9 mouse cellular contexts compared by ENCODE assay signal in the genomic region with DNA sequence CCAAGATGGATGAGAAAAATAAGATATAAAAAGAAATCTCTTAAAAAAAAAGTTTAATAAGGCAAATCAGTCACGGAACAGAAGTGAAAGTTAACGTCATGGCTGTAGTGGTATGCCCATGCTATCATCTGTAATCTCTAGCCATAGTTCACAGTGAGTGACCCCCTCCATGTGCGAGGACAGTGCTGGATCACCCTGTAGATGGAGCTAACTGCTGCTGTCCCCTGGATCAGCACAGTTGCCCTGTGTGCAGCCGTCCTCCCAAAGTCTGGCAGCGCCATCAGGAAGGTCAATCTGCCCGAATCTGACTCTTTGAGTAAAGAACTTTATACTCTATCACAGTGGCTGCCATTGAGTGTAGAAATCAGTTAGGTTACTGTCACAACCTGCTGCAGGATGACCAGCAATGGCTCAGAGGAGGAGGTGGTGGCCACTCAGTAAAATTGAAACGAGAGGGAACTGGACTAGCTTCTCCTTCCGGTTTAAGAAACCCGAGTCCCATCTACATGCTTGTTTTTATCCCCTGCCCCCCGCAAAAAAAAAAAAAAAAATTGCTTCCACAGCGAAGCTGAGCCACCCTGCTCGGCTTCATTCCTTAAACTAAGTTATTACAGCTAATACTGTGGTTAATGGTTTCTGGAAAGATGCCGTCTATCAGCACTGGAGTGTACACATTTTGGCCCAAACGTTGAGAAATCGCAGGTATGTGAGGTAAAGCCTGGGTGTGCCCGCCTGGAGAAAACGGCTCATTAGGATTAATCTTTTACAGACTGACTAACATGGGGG.
A peak's percentile ranks its signal among the peaks of the same experiment; 100 is the strongest.
DNase-seq lines count a peak whose midpoint lies in the region; ATAC-seq and TF ChIP-seq lines count a peak whose summit lies in the region.
"Had no signal": no experiment of that assay in that cellular context is flagged by ENCODE, and none has a peak within 500 bp of the region (broad histone marks: within the 10 kb centered on the region; RNA-seq: fewer than 3 reads in every experiment).

No protein-coding gene starts in this region.

- H3K4me1 ChIP-seq in intestine, postnatal 0 days (replicated peaks; ENCODE audit: control insufficient read depth, insufficient read depth, low read length): no peaks in the 10 kb centered on the region
- peaks cover 2% of the 10 kb centered on the region; the same call in 1 of the 2 replicates for H3K4me1 ChIP-seq in liver, adult 2 months (ENCODE audit: control insufficient read depth, insufficient read depth, low read length)
- 0 out of 2 replicates have a peak, but pooled peaks cover 3% of the 10 kb centered on the region for H3K4me1 ChIP-seq in stomach, embryonic 15.5 days
- H3K4me1 ChIP-seq: neural tube, embryonic 12.5 days had no signal

- 0 out of 2 replicates have a peak overlapping the region, but pooled peaks have one; percentile 0 for H3K27ac ChIP-seq in left cerebral cortex, adult 2 months
- H3K27ac ChIP-seq in intestine, postnatal 0 days (ENCODE audit: low read depth, low read length): no peak overlapping the region
- no peak overlapping the region for H3K27ac ChIP-seq in liver, adult 2 months (replicated peaks; ENCODE audit: insufficient read depth, low read depth, low read length)
- H3K27ac ChIP-seq in stomach, embryonic 15.5 days: peak overlapping the region; percentile 59; the same call in 1 of the 2 replicates
- H3K27ac ChIP-seq: neural tube, embryonic 12.5 days had no signal

- DNase-seq in left cerebral cortex, adult 2 months (ENCODE audit: extremely low spot score in 1 of 2, low spot score in 2 of 2): no peak
- DNase-seq in left cerebral cortex, adult 9 months (ENCODE audit: low spot score in 2 of 2): no peak
- peak; percentile 43 for DNase-seq in liver, adult 2 months (ENCODE audit: extremely low read depth, low read depth, low spot score)
- DNase-seq in left cerebral cortex, adult 18-20 months (ENCODE audit: low spot score in 2 of 2): no peak
- DNase-seq in cerebellum, adult 8-10 months: no peak
- no peak for DNase-seq in heart, postnatal 25 days (ENCODE audit: low spot score)

- peak overlapping the region; percentile 64 for H3K4me2 ChIP-seq in intestine, postnatal 0 days (replicated peaks; ENCODE audit: low read depth)
- peak overlapping the region; percentile 38 for H3K4me2 ChIP-seq in stomach, embryonic 15.5 days
- H3K4me2 ChIP-seq: neural tube, embryonic 12.5 days had no signal

- no peak; the same call in 1 of the 2 replicates for TF ChIP-seq CTCF in left cerebral cortex, adult 2 months (IDR thresholded peaks at IDR 0.05)
- TF ChIP-seq CTCF in intestine, postnatal 0 days (IDR thresholded peaks at IDR 0.05; ENCODE audit: low read depth): peak; percentile 58
- TF ChIP-seq CTCF in liver, adult 2 months (IDR thresholded peaks at IDR 0.05; ENCODE audit: low read depth, low read length): peak; percentile 45

- no peak overlapping the region for H3K9ac ChIP-seq in intestine, postnatal 0 days (ENCODE audit: low read depth, low read length)
- H3K9ac ChIP-seq in liver, adult 2 months (ENCODE audit: low read depth, low read length): 0 out of 2 replicates have a peak overlapping the region, but pooled peaks have one; percentile 0
- H3K9ac ChIP-seq in stomach, embryonic 15.5 days: no peak overlapping the region
- H3K9ac ChIP-seq: neural tube, embryonic 12.5 days had no signal

- no peaks in the 10 kb centered on the region for H3K79me2 ChIP-seq in liver, adult 2 months (ENCODE audit: control insufficient read depth, insufficient read depth, low read length)

- 31% methylated on average over 17 of the region's 17 CpGs for WGBS in intestine, postnatal 0 days
- 18% methylated on average over 17 of the region's 17 CpGs for WGBS in liver, adult 2 months
- 48% methylated on average over 17 of the region's 17 CpGs for WGBS in stomach, embryonic 15.5 days

- H3K36me3 ChIP-seq in intestine, postnatal 0 days (ENCODE audit: control insufficient read depth, insufficient read depth): no peaks in the 10 kb centered on the region
- no peaks in the 10 kb centered on the region for H3K36me3 ChIP-seq in liver, adult 2 months (ENCODE audit: control insufficient read depth, insufficient read depth, low read length)
- no peaks in the 10 kb centered on the region for H3K36me3 ChIP-seq in stomach, embryonic 15.5 days
- H3K36me3 ChIP-seq: neural tube, embryonic 12.5 days had no signal

- no peaks in the 10 kb centered on the region for H3K27me3 ChIP-seq in intestine, postnatal 0 days (replicated peaks; ENCODE audit: control insufficient read depth, insufficient read depth, low read length)
- H3K27me3 ChIP-seq in liver, adult 2 months (ENCODE audit: control insufficient read depth, insufficient read depth, low read length): no peaks in the 10 kb centered on the region
- no peaks in the 10 kb centered on the region for H3K27me3 ChIP-seq in stomach, embryonic 15.5 days (replicated peaks)
- H3K27me3 ChIP-seq: neural tube, embryonic 12.5 days had no signal

- intact Hi-C loops in left cerebral cortex, adult 2 months (cut with DNase I): no loop called here
- intact Hi-C loops in heart, postnatal 25 days (cut with DNase I): no loop called here

- H3K4me3 ChIP-seq in left cerebral cortex, adult 2 months: no peak overlapping the region
- peak overlapping the region; percentile 35 for H3K4me3 ChIP-seq in intestine, postnatal 0 days (ENCODE audit: low read depth, low read length)
- H3K4me3 ChIP-seq in liver, adult 2 months (ENCODE audit: insufficient read depth, low read depth, low read length): peak overlapping the region; percentile 48
- peak overlapping the region; percentile 18 for H3K4me3 ChIP-seq in stomach, embryonic 15.5 days (replicated peaks)
- H3K4me3 ChIP-seq: neural tube, embryonic 12.5 days had no signal

- TF ChIP-seq POLR2A in liver, adult 2 months (IDR thresholded peaks at IDR 0.05; ENCODE audit: extremely low read depth, insufficient read depth, low read length): no peak

- ATAC-seq in intestine, postnatal 0 days: peak; percentile 43; the same call in 1 of the 2 replicates
- peak; percentile 79 for ATAC-seq in stomach, embryonic 15.5 days (ENCODE audit: insufficient read depth, low FRiP score, low read depth)

- no peaks in the 10 kb centered on the region for H3K9me3 ChIP-seq in intestine, postnatal 0 days (ENCODE audit: control insufficient read depth)
- no peaks in the 10 kb centered on the region for H3K9me3 ChIP-seq in stomach, embryonic 15.5 days
- H3K9me3 ChIP-seq: neural tube, embryonic 12.5 days had no signal

Comparison
In these comparisons a context has a peak if more than half of its experiments do, and no peak if none do; other contexts are left out.
1. H3K27ac ChIP-seq: peak in left cerebral cortex, adult 2 months (single experiment) and stomach, embryonic 15.5 days (single experiment); none in intestine, postnatal 0 days (single experiment) and liver, adult 2 months (single experiment).